Mouse (Mus musculus): ENCODE results near the gene Pnmal1. TPM values are rescaled to one million over a fixed set of nuclear protein-coding genes. Genes with fewer than 3 reads are reported as not detected.

The Pnmal1 gene
- polyA plus RNA-seq, 1 experiment from 2014 or later = not detected

Other genes with a start within 250 kb of the Pnmal1 start
- gene Ceacam9, start 237.8 kb upstream of the Pnmal1 start, polyA plus RNA-seq (2018) = not detected in 3 replicates
- 207 to 606 TPM (median 518 TPM) in 3 replicates for gene Ap2s1, start 221.3 kb upstream of the Pnmal1 start, polyA plus RNA-seq (2018)
- 4.0 to 23.3 TPM (median 15.1 TPM) in 3 replicates for gene Slc1a5, start 178.3 kb upstream of the Pnmal1 start, polyA plus RNA-seq (2018)
- gene Strn4, start 143.8 kb upstream of the Pnmal1 start, polyA plus RNA-seq (2018) = 26.7 to 43.9 TPM (median 39.6 TPM) in 3 replicates
- gene Fkrp, start 142.9 kb upstream of the Pnmal1 start, polyA plus RNA-seq (2018) = 17.4 to 25.4 TPM (median 20.5 TPM) in 3 replicates
- 3.7 to 6.1 TPM (median 4.8 TPM) in 3 replicates for gene Prkd2, start 116.8 kb upstream of the Pnmal1 start, polyA plus RNA-seq (2018)
- gene Dact3, start 84.4 kb upstream of the Pnmal1 start, polyA plus RNA-seq (2018) = 0.15 to 0.32 TPM (median 0.31 TPM) in 3 replicates
- gene Gng8, start 67.9 kb upstream of the Pnmal1 start, polyA plus RNA-seq (2018) = not detected in 3 replicates
- gene Ptgir, start 53.2 kb upstream of the Pnmal1 start, polyA plus RNA-seq (2018) = 2.2 to 3.8 TPM (median 3.6 TPM) in 3 replicates
- 148 to 197 TPM (median 177 TPM) in 3 replicates for gene Calm3, start 35.6 kb upstream of the Pnmal1 start, polyA plus RNA-seq (2018)
- not detected in 3 replicates for gene Pnmal2, start 15.0 kb upstream of the Pnmal1 start, polyA plus RNA-seq (2018)
- not detected in 3 replicates for gene Gm42372, start 23.4 kb downstream of the Pnmal1 start, polyA plus RNA-seq (2018)
- gene Ccdc8, start 33.0 kb downstream of the Pnmal1 start, polyA plus RNA-seq (2018) = 0.03 TPM in 1 of 3 replicates, not detected in the others
- gene Ppp5c, start 68.2 kb downstream of the Pnmal1 start, polyA plus RNA-seq (2018) = 49.0 to 68.9 TPM (median 61.2 TPM) in 3 replicates
- gene Hif3a, start 102.7 kb downstream of the Pnmal1 start, polyA plus RNA-seq (2018) = not detected in 3 replicates
- gene Psg16, start 114.4 kb downstream of the Pnmal1 start, polyA plus RNA-seq (2018) = not detected in 3 replicates
- gene Ceacam3, start 190.6 kb downstream of the Pnmal1 start, polyA plus RNA-seq (2018) = not detected in 3 replicates
- not detected in 3 replicates for gene Psg29, start 243.8 kb downstream of the Pnmal1 start, polyA plus RNA-seq (2018)